Mouse (Mus musculus) liver, embryonic 14.5 days (tissue): ENCODE measurements around the gene Mad2l1bp. TPM values are rescaled to one million over a fixed set of nuclear protein-coding genes. Genes with fewer than 3 reads are reported as not detected.

Experiments
- ATAC-seq: fragments of 200-750 bp; cut with Nextera tagmentation; 2 replicates; pipeline ENCODE4 v1.8.0; 2017; ENCODE audit warnings: moderate number of reproducible peaks, mild to moderate bottlenecking, moderate library complexity; ENCODE audit not compliant: insufficient read depth
- DNase-seq, 3 experiments: peaks; one replicate each; pipeline ENCODE4 v3.0.0-alpha.2; 2012 to 2013; ENCODE audit warnings: low read depth in 3 of 3, low spot score in 3 of 3
- H3K27ac ChIP-seq: fragments of 300-500 bp; sonication (generic); 2 replicates; pipeline ENCODE4 v1.5.1; 2014; ENCODE audit warnings: moderate library complexity, mild to moderate bottlenecking, control low read depth, inconsistent platforms
- H3K27me3 ChIP-seq: fragments of 300-500 bp; sonication (generic); 2 replicates; pipeline ENCODE4 v1.6.1; 2014; ENCODE audit warnings: mild to moderate bottlenecking, low read length, moderate library complexity; ENCODE audit not compliant: control insufficient read depth, insufficient read depth
- H3K36me3 ChIP-seq: fragments of 300-500 bp; sonication (generic); replicated peaks from 2 replicates; pipeline ENCODE4 v1.6.1; 2014; ENCODE audit warnings: low read depth; ENCODE audit not compliant: control insufficient read depth, insufficient read depth
- H3K4me1 ChIP-seq, 2 experiments: fragments of 200-500 bp in 1 of 2; fragments of 300-500 bp in 1 of 2; sonication (generic) in 1 of 2; replicated peaks; 2 replicates each; pipeline ENCODE4 v1.6.1; 2012 to 2014; ENCODE audit warnings: antibody characterized with exemption in 1 of 2, inconsistent platforms in 1 of 2, low read length in 1 of 2; ENCODE audit not compliant: control insufficient read depth in 2 of 2, insufficient read depth in 2 of 2
- H3K4me2 ChIP-seq: fragments of 300-500 bp; sonication (generic); 2 replicates; pipeline ENCODE4 v1.6.1; 2014; ENCODE audit warnings: low read depth, mild to moderate bottlenecking, control low read depth, moderate library complexity
- H3K4me3 ChIP-seq, 2 experiments: fragments of 200-500 bp in 1 of 2; fragments of 300-500 bp in 1 of 2; sonication (generic) in 1 of 2; 2 replicates each; pipeline ENCODE4 v1.5.1; 2012 to 2014; ENCODE audit warnings: low read depth in 2 of 2, low read length in 2 of 2, mild to moderate bottlenecking in 2 of 2, control low read depth in 1 of 2, inconsistent platforms in 1 of 2, moderate library complexity in 1 of 2; ENCODE audit not compliant: insufficient read depth in 1 of 2
- H3K9ac ChIP-seq: fragments of 300-500 bp; sonication (generic); replicated peaks from 2 replicates; pipeline ENCODE4 v1.6.1; 2014; ENCODE audit warnings: mild to moderate bottlenecking, control low read depth, moderate library complexity
- H3K9me3 ChIP-seq: fragments of 300-500 bp; sonication (generic); 2 replicates; pipeline ENCODE4 v1.6.1; 2016; ENCODE audit warnings: low read length, mixed read lengths; ENCODE audit not compliant: control insufficient read depth
- CTCF ChIP-seq: IDR thresholded peaks from 2 replicates; pipeline ENCODE4 v1.5.1; 2016; ENCODE audit warnings: antibody characterized with exemption, low read depth, control low read depth
- EP300 ChIP-seq: IDR thresholded peaks from 2 replicates; pipeline ENCODE4 v1.6.1; 2016; ENCODE audit warnings: antibody characterized with exemption, low read depth
- WGBS: fragments of 180-500 bp; shearing (Covaris S2); extraction: QIAGEN DNeasy Blood & Tissue Kit; methylation state at CpG from one replicate; pipeline ENCODE4 v1.1.7; 2014; ENCODE audit not compliant: insufficient replicate concordance; 5-methylcytosine and 5-hydroxymethylcytosine counted together
- polyA plus RNA-seq, 2 experiments: library from polyadenylated mRNA; depleted of rRNA in 1 of 2; stranded (reverse) in 1 of 2; unstranded in 1 of 2; fragments of >200 nt; fragmentation: Nextera tagmentation in 1 of 2; extraction: Ambion mirVana in 1 of 2; gene quantifications; 2 replicates each; pipeline versions ENCODE4 v1.2.1 to v1.2.3; 2012 to 2014

Mad2l1bp gene
- polyA plus RNA-seq (2012; rRNA removed) (25.3 and 25.6 TPM in 2 replicates), polyA plus RNA-seq (2014; fragmentation: Nextera tagmentation; extraction: Ambion mirVana) (36.0 and 37.2 TPM in 2 replicates)

- H3K4me1 ChIP-seq: peaks cover 24 to 34% of the 10 kb centered on the region in 2 experiments
- peak; percentile 36; the same call in 1 of the 2 replicates for TF ChIP-seq EP300
- TF ChIP-seq CTCF: no peak
- 4% methylated on average over 33 of the region's 33 CpGs for WGBS
- peak; percentile 81 for ATAC-seq
- H3K36me3 ChIP-seq: peaks cover 22% of the 10 kb centered on the region
- H3K9me3 ChIP-seq: no peaks in the 10 kb centered on the region
- peak within 1 kb of the TSS; percentile 86 for H3K27ac ChIP-seq
- H3K9ac ChIP-seq: peak within 1 kb of the TSS; percentile 94
- peak; percentile 92 to 94 (median 93) for DNase-seq
- H3K4me3 ChIP-seq: peak within 1 kb of the TSS; percentile 95 to 98
- H3K27me3 ChIP-seq: no peaks in the 10 kb centered on the region
- H3K4me2 ChIP-seq: peak within 1 kb of the TSS; percentile 83
Measured at GRCm38 (mm10) chr17:46152847-46153782, at the start of gene Mad2l1bp. Gene Mad2l1bp, minus strand, starts transcription at chr17:46153553.

GRCm38 (mm10) chr17:46203078-46203477 lies 49.7 kb upstream of the Mad2l1bp start:
- no peak for DNase-seq
- H3K36me3 ChIP-seq: peaks cover 35% of the 10 kb centered on the region
- ATAC-seq: no peak

DNA sequence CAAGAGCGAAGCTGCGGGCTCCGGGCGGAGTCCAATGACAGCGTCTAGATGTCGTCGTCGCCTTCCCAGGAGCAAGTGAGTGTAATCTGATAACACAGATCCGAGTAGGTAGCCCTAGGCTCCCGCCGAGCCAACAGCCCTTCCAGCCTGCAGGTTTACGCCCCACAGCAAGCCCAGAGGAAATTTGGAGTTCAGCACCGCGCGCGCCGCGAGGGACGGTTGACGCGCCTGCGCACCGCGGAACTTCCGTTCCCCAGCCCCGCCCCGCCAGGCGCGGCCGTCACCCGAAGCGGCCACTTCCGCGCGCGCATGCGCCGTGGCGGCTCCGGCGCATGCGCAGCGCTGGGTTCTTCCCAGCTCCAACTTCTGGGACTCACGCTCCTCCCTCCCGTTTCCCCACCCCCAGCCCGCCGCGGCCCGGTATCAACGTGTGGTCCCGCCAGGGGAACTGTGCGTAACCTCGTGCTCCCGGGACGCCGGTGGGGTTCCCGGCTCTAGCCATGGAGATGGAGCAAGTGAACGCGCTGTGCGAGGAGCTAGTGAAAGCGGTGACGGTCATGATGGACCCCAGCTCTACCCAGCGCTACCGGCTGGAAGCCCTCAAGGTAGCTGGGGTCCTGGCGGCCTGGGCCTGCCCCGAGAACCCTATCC lies 49.2 kb upstream of the Mad2l1bp start, which contains the start of the genes Polh and Xpo5:
Polh (minus strand) TSS at position 225 of the 651 bp plus-strand sequence.
Xpo5 (plus strand) TSS at position 362 of the 651 bp plus-strand sequence.
- Histone ChIP-seq H3K4me1 (peaks cover 7 to 16% of the 10 kb centered on the region in 2 experiments), H3K4me3 (peak within 1 kb of the TSS; percentile 85 to 98), H3K27me3 (no peaks in the 10 kb centered on the region), H3K4me2 (peak within 1 kb of the TSS; percentile 79), H3K27ac (peak within 1 kb of the TSS; percentile 97), H3K36me3 (peaks cover 34% of the 10 kb centered on the region), H3K9me3 (no peaks in the 10 kb centered on the region), H3K9ac (peak within 1 kb of the TSS; percentile 83)
- peak; percentile 92 to 93 (median 93) for DNase-seq
- peak; percentile 41 for TF ChIP-seq CTCF
- peak; percentile 41; the same call in 1 of the 2 replicates for TF ChIP-seq EP300
- peak; percentile 96 for ATAC-seq
- under 1% methylated on average over 66 of the region's 66 CpGs for WGBS

More at GRCm38 (mm10) chr17:46203078-46203477, 49.7 kb upstream of the Mad2l1bp start:
- Histone ChIP-seq H3K4me3 (peak overlapping the region; percentile 85 to 91), H3K9ac (peak overlapping the region; percentile 83), H3K4me1 (peaks cover 7 to 16% of the 10 kb centered on the region in 2 experiments), H3K27ac (peak overlapping the region; percentile 52), H3K27me3 (no peaks in the 10 kb centered on the region), H3K9me3 (no peaks in the 10 kb centered on the region), H3K4me2 (peak overlapping the region; percentile 79)
- 0% methylated on average over 20 of the region's 20 CpGs for WGBS
- TF ChIP-seq CTCF: no peak
- TF ChIP-seq EP300: no peak

DNA sequence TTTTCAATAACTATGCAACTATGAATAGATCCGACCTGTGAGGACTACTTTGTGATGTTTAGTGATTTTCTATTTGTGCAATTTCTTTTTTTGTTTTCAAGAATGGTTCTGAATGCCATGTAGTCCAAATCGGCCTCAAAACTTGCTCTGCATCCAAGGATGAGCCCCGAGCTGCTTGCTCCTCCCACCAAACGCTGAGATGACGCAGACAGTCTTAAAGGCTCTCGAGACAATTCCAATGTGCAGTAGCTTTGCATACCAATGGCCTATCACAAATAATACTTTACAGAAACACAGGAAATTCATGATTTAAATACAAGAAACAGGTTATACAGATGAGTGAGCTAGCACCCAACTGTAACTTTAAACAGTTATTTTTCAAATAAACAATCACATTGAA lies 47.8 kb upstream of the Mad2l1bp start:
- Histone ChIP-seq H3K36me3 (peaks cover 37% of the 10 kb centered on the region), H3K9me3 (no peaks in the 10 kb centered on the region), H3K4me1 (peaks cover 7 to 16% of the 10 kb centered on the region in 2 experiments), H3K27ac (no peak overlapping the region), H3K27me3 (no peaks in the 10 kb centered on the region), H3K4me2 (peak overlapping the region; percentile 79), H3K9ac (peak overlapping the region; percentile 80), H3K4me3 (peak overlapping the region; percentile 85 to 98; a peak in 3 of 4 replicates)
- no peak for ATAC-seq
- whole genome bisulfite sequencing: 38% methylated on average over 6 of the region's 6 CpGs
- DNase-seq: peak; percentile 28 to 48 (median 46)
- no peak for TF ChIP-seq EP300
- TF ChIP-seq CTCF: no peak
